13 mouse cellular contexts compared by ENCODE assay signal in genomic region chr16:90678820-90679219, GRCm38 (mm10). TPM values are rescaled to one million over a fixed set of nuclear protein-coding genes. Genes with fewer than 3 reads are reported as not detected.
DNase-seq lines count a peak whose midpoint lies in the region; TF ChIP-seq lines count a peak whose summit lies in the region.
"Had no signal": no experiment of that assay in that cellular context is flagged by ENCODE, and none has a peak within 500 bp of the region (broad histone marks: within the 10 kb centered on the region; RNA-seq: fewer than 3 reads in every experiment).

No protein-coding gene starts in this region.

- intact Hi-C loops in left cerebral cortex, adult 2 months (cut with DNase I), result no loop called here
- intact Hi-C loops in left cerebral cortex, postnatal 36 days (cut with DNase I), result no loop called here

- peak; percentile 36 for TF ChIP-seq CTCF in left cerebral cortex, adult 2 months (IDR thresholded peaks at IDR 0.05)
- peak; percentile 30; the same call in 1 of the 2 replicates for TF ChIP-seq CTCF in brain, embryonic 14.5 days (IDR thresholded peaks at IDR 0.05; ENCODE audit: borderline replicate concordance, extremely low read depth, insufficient read depth, insufficient read length)

- H3K4me3 ChIP-seq in left cerebral cortex, adult 2 months, result no peak overlapping the region
- H3K4me3 ChIP-seq: liver, embryonic 13.5 days; stomach, embryonic 15.5 days had no signal

- TF ChIP-seq POLR2A in brain, embryonic 14.5 days (IDR thresholded peaks at IDR 0.05; ENCODE audit: borderline replicate concordance, extremely low read depth, insufficient read depth, insufficient read length, poor library complexity, severe bottlenecking), result no peak

- DNase-seq in left cerebral cortex, adult 2 months (ENCODE audit: extremely low spot score in 1 of 2, low spot score in 2 of 2), result no peak
- DNase-seq in left cerebral cortex, postnatal 36 days (ENCODE audit: low spot score in 2 of 2), result no peak
- DNase-seq in 416B (ENCODE audit: low read depth), result peak; percentile 37
- peak; percentile 8 to 19 for DNase-seq in B cell, adult 2 months
- no peak for DNase-seq in brain, embryonic 14.5 days (ENCODE audit: low read depth)
- no peak for DNase-seq in yolk sac, embryonic 10.5 days (ENCODE audit: low spot score)
- DNase-seq in urinary bladder, postnatal 14 days (ENCODE audit: low spot score), result no peak
- DNase-seq: adrenal gland, postnatal 36 days; cerebellum, adult 2 months; heart, postnatal 14 days; liver, embryonic 13.5 days had no signal

- H3K27ac ChIP-seq in left cerebral cortex, adult 2 months, result no peak overlapping the region
- H3K27ac ChIP-seq: liver, embryonic 13.5 days; stomach, embryonic 15.5 days had no signal

RNA-seq across cellular contexts. Expression of gene Mis18a, which starts 48.4 kb away (rescaled TPM):
- total RNA-seq in left cerebral cortex, adult 2 months (2021), result 1 to 10 TPM; 5.4 to 8.2 TPM
- total RNA-seq in left cerebral cortex, postnatal 36 days (2021), result 1 to 10 TPM; 7.9 to 8.1 TPM
- polyA plus RNA-seq in brain, embryonic 14.5 days (2012; rRNA removed), result 25.8 and 42.3 TPM in 2 replicates

RNA-seq across cellular contexts. Expression of gene Mrap, which starts 59.2 kb away (rescaled TPM):
- under 1 TPM in 1 of 2 experiments, not detected in 1; 0.47 TPM for total RNA-seq in left cerebral cortex, adult 2 months (2021)
- total RNA-seq in left cerebral cortex, postnatal 36 days (2021), result not detected
- polyA plus RNA-seq in brain, embryonic 14.5 days (2012; rRNA removed), result 0.09 and 0.15 TPM in 2 replicates
- total RNA-seq: megakaryocyte, adult 5-6 weeks had no signal

Comparison
In these comparisons a context has a peak if more than half of its experiments do, and no peak if none do; other contexts are left out.
1. DNase-seq: peak in 416B (single experiment) and B cell, adult 2 months (2 of 2); none in left cerebral cortex, adult 2 months (0 of 2), left cerebral cortex, postnatal 36 days (0 of 2), brain, embryonic 14.5 days (single experiment), yolk sac, embryonic 10.5 days (single experiment) and urinary bladder, postnatal 14 days (single experiment).